Mouse (Mus musculus): ENCODE measurements at regions not wholly inside any gene's neighbourhood (a gene's known extent, or its start where the extent isn't known, plus 50 kb on each side); places are given as distances from the start of the nearest gene placed in this dataset.

GRCm38 (mm10) chr19:60113666-60114388, 112.7 kb downstream of the Fam204a start:
- WGBS = 34% methylated on average over 7 of the region's 7 CpGs
- Histone ChIP-seq H3K36me3 (no peaks in the 10 kb centered on the region), H3K9ac (no peak overlapping the region), H3K4me1 (replicated peaks) (peaks cover 13% of the 10 kb centered on the region), H3K4me2 (no peak overlapping the region), H3K27me3 (no peaks in the 10 kb centered on the region), H3K27ac (no peak overlapping the region), H3K9me3 (no peaks in the 10 kb centered on the region), H3K4me3 (no peak overlapping the region)
- ATAC-seq (ENCODE audit: low FRiP score) = no peak

- Histone ChIP-seq H3K27ac (no peak overlapping the region), H3K4me3 (no peak overlapping the region), H3K4me1 (replicated peaks) (peaks cover 13% of the 10 kb centered on the region), H3K27me3 (no peaks in the 10 kb centered on the region; the same call in 1 of the 2 replicates), H3K9me3 (no peaks in the 10 kb centered on the region), H3K9ac (no peak overlapping the region), H3K36me3 (no peaks in the 10 kb centered on the region), H3K4me2 (no peak overlapping the region)
- WGBS = 76% methylated on average over 6 of the region's 6 CpGs
- ATAC-seq (ENCODE audit: low FRiP score) = no peak
Measured at GRCm38 (mm10) chr19:60110278-60110677, 116.2 kb downstream of the Fam204a start.

- H3K4me1 ChIP-seq (replicated peaks) = peaks cover 13% of the 10 kb centered on the region
- H3K36me3 ChIP-seq = no peaks in the 10 kb centered on the region
- 54% methylated on average over 8 of the region's 8 CpGs for WGBS
- no peaks in the 10 kb centered on the region; the same call in 1 of the 2 replicates for H3K27me3 ChIP-seq
- H3K27ac ChIP-seq = peak overlapping the region; percentile 55; the same call in 1 of the 2 replicates
- no peak overlapping the region for H3K4me2 ChIP-seq
- H3K9ac ChIP-seq = no peak overlapping the region
- H3K9me3 ChIP-seq = no peaks in the 10 kb centered on the region
- ATAC-seq (ENCODE audit: low FRiP score) = no peak
- no peak overlapping the region for H3K4me3 ChIP-seq
Measured at GRCm38 (mm10) chr19:60109488-60109887, 117.0 kb downstream of the Fam204a start.

- Histone ChIP-seq H3K4me3 (no peak overlapping the region), H3K4me2 (no peak overlapping the region), H3K9me3 (no peaks in the 10 kb centered on the region), H3K9ac (no peak overlapping the region), H3K4me1 (replicated peaks) (no peaks in the 10 kb centered on the region), H3K27ac (no peak overlapping the region), H3K36me3 (no peaks in the 10 kb centered on the region), H3K27me3 (no peaks in the 10 kb centered on the region)
- ATAC-seq (ENCODE audit: low FRiP score) = no peak
- 88% methylated on average over 3 of the region's 3 CpGs for WGBS
Measured at GRCm38 (mm10) chr19:60097915-60098314, 128.6 kb downstream of the Fam204a start.

- H3K4me1 ChIP-seq (replicated peaks) = no peaks in the 10 kb centered on the region
- no peaks in the 10 kb centered on the region for H3K36me3 ChIP-seq
- H3K27ac ChIP-seq = no peak overlapping the region
- no peak overlapping the region for H3K4me3 ChIP-seq
- no peaks in the 10 kb centered on the region for H3K9me3 ChIP-seq
- no peak overlapping the region for H3K4me2 ChIP-seq
- ATAC-seq (ENCODE audit: low FRiP score) = no peak
- H3K27me3 ChIP-seq = no peaks in the 10 kb centered on the region
- no peak overlapping the region for H3K9ac ChIP-seq
- 52% methylated on average over 3 of the region's 3 CpGs for WGBS
Measured at GRCm38 (mm10) chr19:60074986-60075385, 131.5 kb upstream of the Rab11fip2 start.

GRCm38 (mm10) chr19:60073328-60073727, 129.9 kb upstream of the Rab11fip2 start:
- WGBS = 6% methylated on average over 1 of the region's 1 CpGs
- Histone ChIP-seq H3K4me3 (no peak overlapping the region), H3K27ac (no peak overlapping the region), H3K9me3 (no peaks in the 10 kb centered on the region), H3K27me3 (no peaks in the 10 kb centered on the region), H3K9ac (no peak overlapping the region), H3K36me3 (no peaks in the 10 kb centered on the region), H3K4me1 (replicated peaks) (no peaks in the 10 kb centered on the region), H3K4me2 (no peak overlapping the region)
- no peak for ATAC-seq (ENCODE audit: low FRiP score)

- WGBS = 95% methylated on average over 3 of the region's 3 CpGs
- ATAC-seq (ENCODE audit: low FRiP score) = no peak
- no peaks in the 10 kb centered on the region; the same call in 1 of the 2 replicates for H3K4me1 ChIP-seq (replicated peaks)
- no peak overlapping the region for H3K4me2 ChIP-seq
- H3K27ac ChIP-seq = no peak overlapping the region
- no peak overlapping the region for H3K9ac ChIP-seq
- H3K9me3 ChIP-seq = no peaks in the 10 kb centered on the region
- no peak overlapping the region for H3K4me3 ChIP-seq
- H3K36me3 ChIP-seq = no peaks in the 10 kb centered on the region
- no peaks in the 10 kb centered on the region for H3K27me3 ChIP-seq
Measured at GRCm38 (mm10) chr19:60066183-60066582, 122.7 kb upstream of the Rab11fip2 start.

GRCm38 (mm10) chr19:60055121-60055874, 111.8 kb upstream of the Rab11fip2 start:
- no peaks in the 10 kb centered on the region for H3K27me3 ChIP-seq
- H3K36me3 ChIP-seq = no peaks in the 10 kb centered on the region
- H3K9ac ChIP-seq = no peak overlapping the region
- H3K4me1 ChIP-seq (replicated peaks) = no peaks in the 10 kb centered on the region
- H3K4me2 ChIP-seq = no peak overlapping the region
- H3K9me3 ChIP-seq = no peaks in the 10 kb centered on the region
- H3K27ac ChIP-seq = no peak overlapping the region
- no peak overlapping the region for H3K4me3 ChIP-seq
- 85% methylated on average over 4 of the region's 4 CpGs for WGBS
- ATAC-seq (ENCODE audit: low FRiP score) = no peak

- H3K36me3 ChIP-seq = no peaks in the 10 kb centered on the region
- 75% methylated on average over 9 of the region's 9 CpGs for WGBS
- no peaks in the 10 kb centered on the region for H3K27me3 ChIP-seq
- no peak overlapping the region for H3K4me3 ChIP-seq
- no peak overlapping the region for H3K27ac ChIP-seq
- no peaks in the 10 kb centered on the region for H3K9me3 ChIP-seq
- no peak overlapping the region for H3K9ac ChIP-seq
- no peaks in the 10 kb centered on the region for H3K4me1 ChIP-seq (replicated peaks)
- ATAC-seq (ENCODE audit: low FRiP score) = no peak
- H3K4me2 ChIP-seq = no peak overlapping the region
Measured at GRCm38 (mm10) chr19:60051151-60051550, 107.7 kb upstream of the Rab11fip2 start.

- H3K27me3 ChIP-seq = no peaks in the 10 kb centered on the region
- no peaks in the 10 kb centered on the region for H3K36me3 ChIP-seq
- H3K9ac ChIP-seq = no peak overlapping the region
- H3K4me3 ChIP-seq = no peak overlapping the region
- H3K4me2 ChIP-seq = no peak overlapping the region
- no peaks in the 10 kb centered on the region for H3K9me3 ChIP-seq
- no peaks in the 10 kb centered on the region for H3K4me1 ChIP-seq (replicated peaks)
- ATAC-seq (ENCODE audit: low FRiP score) = no peak
- no peak overlapping the region for H3K27ac ChIP-seq
Measured at GRCm38 (mm10) chr19:60040721-60041120, 97.3 kb upstream of the Rab11fip2 start.

- H3K27ac ChIP-seq = no peak overlapping the region
Measured at GRCm38 (mm10) chr19:60032667-60033066, 89.2 kb upstream of the Rab11fip2 start.

GRCm38 (mm10) chr19:60030212-60030788, 86.8 kb upstream of the Rab11fip2 start:
- no peaks in the 10 kb centered on the region for H3K36me3 ChIP-seq
- H3K4me1 ChIP-seq (replicated peaks) = peaks cover 4% of the 10 kb centered on the region
- H3K9ac ChIP-seq = no peak overlapping the region
- H3K4me3 ChIP-seq = no peak overlapping the region
- WGBS = 63% methylated on average over 3 of the region's 3 CpGs
- ATAC-seq (ENCODE audit: low FRiP score) = no peak
- H3K9me3 ChIP-seq = no peaks in the 10 kb centered on the region
- H3K4me2 ChIP-seq = no peak overlapping the region
- no peaks in the 10 kb centered on the region for H3K27me3 ChIP-seq
- 0 out of 2 replicates have a peak overlapping the region, but pooled peaks have one; percentile 15 for H3K27ac ChIP-seq

More at GRCm38 (mm10) chr19:60032667-60033066, 89.2 kb upstream of the Rab11fip2 start:
- Histone ChIP-seq H3K4me2 (no peak overlapping the region), H3K9ac (no peak overlapping the region), H3K4me1 (replicated peaks) (peaks cover 4% of the 10 kb centered on the region), H3K36me3 (no peaks in the 10 kb centered on the region), H3K4me3 (no peak overlapping the region), H3K9me3 (no peaks in the 10 kb centered on the region), H3K27me3 (no peaks in the 10 kb centered on the region)
- 83% methylated on average over 2 of the region's 2 CpGs for WGBS
- no peak for ATAC-seq (ENCODE audit: low FRiP score)

Measured in hindbrain, embryonic 13.5 days (tissue).